Mouse (Mus musculus) midbrain, embryonic 16.5 days (tissue): ENCODE results near the gene Arntl2. TPM values are rescaled to one million over a fixed set of nuclear protein-coding genes. Genes with fewer than 3 reads are reported as not detected.
A peak's percentile ranks its signal among the peaks of the same experiment; 100 is the strongest.

Experiments
- ATAC-seq: fragments of 200-750 bp; cut with Nextera tagmentation; 2 replicates; pipeline ENCODE4 v1.8.0; 2017; ENCODE audit warnings: moderate TSS enrichment
- H3K27ac ChIP-seq: fragments of 300-500 bp; sonication (generic); 2 replicates; pipeline ENCODE4 v1.5.1; 2014; ENCODE audit warnings: mild to moderate bottlenecking, low read length, mixed read lengths
- H3K27me3 ChIP-seq: fragments of 300-500 bp; sonication (generic); 2 replicates; pipeline ENCODE4 v1.6.1; 2014; ENCODE audit warnings: low read depth, low read length, mixed read lengths; ENCODE audit not compliant: control insufficient read depth, insufficient read depth
- H3K36me3 ChIP-seq: fragments of 300-500 bp; sonication (generic); 2 replicates; pipeline ENCODE4 v1.6.1; 2014; ENCODE audit warnings: mild to moderate bottlenecking, low read length, moderate library complexity, mixed read lengths; ENCODE audit not compliant: control insufficient read depth, insufficient read depth
- H3K4me1 ChIP-seq: fragments of 300-500 bp; sonication (generic); 2 replicates; pipeline ENCODE4 v1.6.1; 2014; ENCODE audit warnings: mild to moderate bottlenecking, low read length, mixed read lengths; ENCODE audit not compliant: control insufficient read depth, insufficient read depth
- H3K4me2 ChIP-seq: fragments of 300-500 bp; sonication (generic); 2 replicates; pipeline ENCODE4 v1.6.1; 2014; ENCODE audit warnings: mild to moderate bottlenecking, low read length, mixed read lengths
- H3K4me3 ChIP-seq: fragments of 300-500 bp; sonication (generic); 2 replicates; pipeline ENCODE4 v1.5.1; 2014; ENCODE audit warnings: low read depth, mild to moderate bottlenecking, low read length, moderate library complexity, mixed read lengths
- H3K9ac ChIP-seq: fragments of 300-500 bp; sonication (generic); 2 replicates; pipeline ENCODE4 v1.6.1; 2014; ENCODE audit warnings: low read depth, low read length, mixed read lengths
- H3K9me3 ChIP-seq: fragments of 300-500 bp; sonication (generic); replicated peaks from 2 replicates; pipeline ENCODE4 v1.6.1; 2014; ENCODE audit warnings: mild to moderate bottlenecking, low read length, mixed read lengths; ENCODE audit not compliant: control insufficient read depth, poor library complexity, severe bottlenecking
- WGBS: fragments of 180-500 bp; shearing (Covaris S2); extraction: QIAGEN DNeasy Blood & Tissue Kit; methylation state at CpG from one replicate; pipeline ENCODE4 v1.1.7; 2014; 5-methylcytosine and 5-hydroxymethylcytosine counted together
- polyA plus RNA-seq: library from polyadenylated mRNA; unstranded; fragments of >200 nt; fragmentation: Nextera tagmentation; extraction: Ambion mirVana; gene quantifications from 2 replicates; pipeline ENCODE4 v1.2.1, GENCODE M21; 2015

Arntl2 gene
- polyA plus RNA-seq: 2.9 and 4.2 TPM in 2 replicates

- peaks cover 3% of the 10 kb centered on the region; the same call in 1 of the 2 replicates for H3K4me1 ChIP-seq
- H3K27ac ChIP-seq: no peak within 1 kb of the TSS
- H3K27me3 ChIP-seq: peaks cover 7% of the 10 kb centered on the region
- peak within 1 kb of the TSS; percentile 59 for H3K4me3 ChIP-seq
- H3K9me3 ChIP-seq: no peaks in the 10 kb centered on the region
- WGBS: 1% methylated on average over 36 of the region's 36 CpGs
- peak within 1 kb of the TSS; percentile 94 for H3K4me2 ChIP-seq
- H3K36me3 ChIP-seq: no peaks in the 10 kb centered on the region
- peak within 1 kb of the TSS; percentile 73 for H3K9ac ChIP-seq
- ATAC-seq: peak; percentile 96
These were observed at the start of gene Arntl2 for GRCm38 (mm10) chr6:146795924-146796545. TSS of gene Arntl2 (plus strand) at chr6:146796055.

DNA sequence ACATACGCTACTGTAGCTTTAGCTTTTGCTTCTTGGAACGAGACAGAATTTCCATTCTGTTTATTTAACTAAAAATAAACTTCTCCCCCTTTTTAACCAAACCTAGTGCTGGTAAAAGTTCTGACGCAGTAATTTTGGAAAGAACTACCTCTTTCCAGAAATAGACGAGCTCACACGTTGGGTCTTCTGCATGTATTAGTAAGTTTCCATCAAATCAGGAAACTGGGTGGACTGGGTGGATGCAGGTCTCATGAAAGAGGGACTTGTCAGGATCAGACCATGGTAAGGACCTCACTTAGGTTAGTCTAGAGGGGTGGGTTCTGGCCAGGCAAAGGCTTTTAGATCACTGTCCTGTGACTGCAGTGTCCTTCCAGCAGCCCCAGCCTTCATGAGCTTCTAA, 49.3 kb upstream of the Arntl2 start:
- H3K4me3 ChIP-seq: no peak overlapping the region
- H3K4me2 ChIP-seq: no peak overlapping the region
- H3K27me3 ChIP-seq: no peaks in the 10 kb centered on the region
- H3K9me3 ChIP-seq: no peaks in the 10 kb centered on the region
- H3K4me1 ChIP-seq: no peaks in the 10 kb centered on the region
- no peaks in the 10 kb centered on the region for H3K36me3 ChIP-seq
- no peak overlapping the region for H3K9ac ChIP-seq
- WGBS: 88% methylated on average over 5 of the region's 5 CpGs
- ATAC-seq: no peak
- no peak overlapping the region for H3K27ac ChIP-seq

DNA sequence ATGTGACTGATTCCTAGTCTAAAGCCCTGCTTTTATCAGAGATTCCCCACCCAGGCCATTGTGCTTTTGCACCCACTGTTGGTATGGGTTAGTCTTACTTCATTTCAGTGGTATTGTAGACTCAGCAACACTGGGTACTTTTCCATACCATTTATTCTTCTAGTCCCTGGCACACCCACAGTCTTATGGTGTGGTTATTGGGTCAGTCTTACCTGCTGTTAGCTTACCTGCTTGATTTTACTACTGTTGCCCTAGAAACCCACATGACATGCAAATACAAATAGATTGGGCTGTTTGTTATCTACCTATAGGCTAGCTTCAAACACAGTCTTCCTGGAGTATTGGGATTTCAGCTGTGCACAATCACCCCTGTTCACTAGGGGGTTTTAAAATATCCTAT, 48.8 kb upstream of the Arntl2 start:
- no peaks in the 10 kb centered on the region for H3K27me3 ChIP-seq
- no peaks in the 10 kb centered on the region for H3K4me1 ChIP-seq
- H3K36me3 ChIP-seq: no peaks in the 10 kb centered on the region
- no peaks in the 10 kb centered on the region for H3K9me3 ChIP-seq
- no peak for ATAC-seq
- no peak overlapping the region for H3K4me2 ChIP-seq
- no peak overlapping the region for H3K4me3 ChIP-seq
- no peak overlapping the region for H3K9ac ChIP-seq
- no peak overlapping the region for H3K27ac ChIP-seq

DNA sequence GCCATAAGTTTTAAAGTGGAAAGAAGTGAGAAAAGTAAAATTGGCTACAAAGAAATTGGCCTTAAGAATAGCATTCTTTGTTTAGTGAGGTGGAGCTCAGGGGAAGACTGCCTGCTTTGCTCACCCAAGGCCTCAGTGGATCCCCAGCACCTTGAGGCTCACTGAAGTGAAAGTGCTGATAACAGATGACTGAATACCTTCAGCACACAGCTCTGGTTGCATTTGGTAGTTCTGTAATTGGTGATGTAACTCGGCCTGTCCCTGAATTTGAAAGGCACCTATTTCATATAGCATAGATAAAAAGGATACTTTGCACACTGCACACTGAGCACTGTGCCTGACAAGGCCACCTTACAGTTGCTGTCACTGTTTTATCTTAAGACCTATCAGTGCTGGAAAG, 47.6 kb upstream of the Arntl2 start:
- no peak overlapping the region for H3K9ac ChIP-seq
- no peak overlapping the region for H3K4me3 ChIP-seq
- no peaks in the 10 kb centered on the region for H3K9me3 ChIP-seq
- peaks cover 4% of the 10 kb centered on the region for H3K4me1 ChIP-seq
- no peak for ATAC-seq
- H3K27ac ChIP-seq: no peak overlapping the region
- H3K4me2 ChIP-seq: no peak overlapping the region
- H3K36me3 ChIP-seq: no peaks in the 10 kb centered on the region
- WGBS: 93% methylated on average over 1 of the region's 1 CpGs
- no peaks in the 10 kb centered on the region for H3K27me3 ChIP-seq

DNA sequence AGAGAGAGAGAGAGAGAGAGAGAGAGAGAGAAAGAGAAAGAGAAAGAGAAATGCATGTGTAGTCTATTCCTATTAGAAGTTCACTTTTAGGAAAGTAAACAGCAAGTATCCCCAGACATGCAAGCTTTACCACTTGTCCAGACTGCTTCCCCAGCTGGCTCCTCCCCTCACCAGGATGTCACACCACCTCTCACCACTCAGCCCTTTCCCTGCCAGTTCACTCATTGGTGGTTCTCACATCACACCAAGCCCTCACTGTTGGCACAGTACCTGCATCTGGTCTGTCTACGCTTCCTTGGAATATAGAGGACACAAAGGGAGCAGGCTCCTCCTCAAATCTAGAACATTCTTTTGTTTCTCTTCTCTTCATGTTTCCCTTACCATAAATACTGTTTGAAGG, 44.2 kb upstream of the Arntl2 start:
- no peak; the same call in 1 of the 2 replicates for ATAC-seq
- no peak overlapping the region for H3K27ac ChIP-seq
- no peak overlapping the region for H3K4me3 ChIP-seq
- no peaks in the 10 kb centered on the region for H3K27me3 ChIP-seq
- WGBS: 75% methylated on average over 1 of the region's 1 CpGs
- peaks cover 6% of the 10 kb centered on the region for H3K4me1 ChIP-seq
- no peak overlapping the region for H3K9ac ChIP-seq
- H3K9me3 ChIP-seq: no peaks in the 10 kb centered on the region
- no peaks in the 10 kb centered on the region for H3K36me3 ChIP-seq
- H3K4me2 ChIP-seq: no peak overlapping the region

DNA sequence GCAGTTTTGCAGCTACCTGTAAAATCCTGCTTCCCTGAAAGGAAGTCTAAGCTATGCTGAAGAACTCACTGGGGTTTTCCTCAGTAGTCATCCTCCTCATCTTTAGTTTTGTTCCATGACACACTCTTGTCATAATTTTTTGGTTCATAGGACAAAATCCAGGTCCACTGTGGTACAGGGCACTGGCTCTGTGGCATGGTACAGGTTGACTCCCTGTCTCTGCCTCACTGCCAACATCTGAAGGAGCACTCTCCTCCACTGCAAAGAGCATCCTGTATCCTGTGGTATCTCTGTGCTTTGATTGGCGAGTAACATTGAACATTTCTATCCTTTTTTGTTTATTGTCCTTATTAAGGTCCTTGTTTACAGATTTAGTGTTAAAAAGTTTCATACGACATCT, 43.7 kb upstream of the Arntl2 start:
- Histone ChIP-seq H3K9me3 (no peaks in the 10 kb centered on the region), H3K36me3 (no peaks in the 10 kb centered on the region), H3K27me3 (no peaks in the 10 kb centered on the region), H3K27ac (no peak overlapping the region), H3K4me1 (peaks cover 6% of the 10 kb centered on the region), H3K4me2 (no peak overlapping the region), H3K9ac (no peak overlapping the region), H3K4me3 (no peak overlapping the region)
- ATAC-seq: 0 out of 2 replicates have a peak, but pooled peaks have one; percentile 39
- WGBS: 81% methylated on average over 2 of the region's 2 CpGs

GRCm38 (mm10) chr6:146752612-146753011, 43.2 kb upstream of the Arntl2 start:
- peaks cover 6% of the 10 kb centered on the region for H3K4me1 ChIP-seq
- H3K27me3 ChIP-seq: no peaks in the 10 kb centered on the region
- H3K4me2 ChIP-seq: no peak overlapping the region; the same call in 1 of the 2 replicates
- peak; percentile 81 for ATAC-seq
- no peaks in the 10 kb centered on the region for H3K9me3 ChIP-seq
- H3K4me3 ChIP-seq: no peak overlapping the region
- 32% methylated on average over 1 of the region's 1 CpGs for WGBS
- no peak overlapping the region for H3K27ac ChIP-seq
- no peak overlapping the region for H3K9ac ChIP-seq
- H3K36me3 ChIP-seq: no peaks in the 10 kb centered on the region

GRCm38 (mm10) chr6:146753560-146754160, 42.2 kb upstream of the Arntl2 start:
- ATAC-seq: no peak
- peaks cover 6% of the 10 kb centered on the region for H3K4me1 ChIP-seq
- WGBS: 82% methylated on average over 2 of the region's 2 CpGs
- no peak overlapping the region for H3K4me2 ChIP-seq
- H3K9me3 ChIP-seq: no peaks in the 10 kb centered on the region
- H3K27me3 ChIP-seq: no peaks in the 10 kb centered on the region
- no peak overlapping the region for H3K9ac ChIP-seq
- no peak overlapping the region for H3K4me3 ChIP-seq
- no peaks in the 10 kb centered on the region for H3K36me3 ChIP-seq
- H3K27ac ChIP-seq: 0 out of 2 replicates have a peak overlapping the region, but pooled peaks have one; percentile 14

DNA sequence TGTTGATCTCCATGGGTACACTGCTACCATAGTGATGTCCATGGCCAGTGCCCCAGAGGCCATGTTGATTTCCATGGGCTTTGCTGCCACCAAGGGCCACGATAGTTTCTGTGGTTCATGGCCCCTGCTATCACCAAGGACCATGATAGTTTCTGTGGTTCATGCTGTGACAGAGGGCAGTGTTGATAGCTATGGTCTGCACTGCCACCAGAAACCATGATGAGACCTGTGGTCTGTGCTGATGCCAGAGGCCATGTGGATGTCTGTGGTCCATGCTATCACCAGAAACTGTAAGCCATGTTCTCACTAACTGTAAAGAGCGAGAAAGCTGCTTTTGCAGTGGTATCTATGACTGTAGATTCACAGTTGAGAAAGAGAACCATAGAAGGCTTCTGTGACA, 40.7 kb upstream of the Arntl2 start:
- no peaks in the 10 kb centered on the region for H3K36me3 ChIP-seq
- no peak for ATAC-seq
- H3K9ac ChIP-seq: no peak overlapping the region
- no peaks in the 10 kb centered on the region for H3K9me3 ChIP-seq
- 94% methylated on average over 2 of the region's 2 CpGs for WGBS
- no peaks in the 10 kb centered on the region for H3K27me3 ChIP-seq
- H3K4me1 ChIP-seq: peaks cover 6% of the 10 kb centered on the region
- no peak overlapping the region for H3K27ac ChIP-seq
- no peak overlapping the region for H3K4me3 ChIP-seq
- no peak overlapping the region for H3K4me2 ChIP-seq
